Mouse (Mus musculus): ENCODE data around the gene 1810049J17Rik. TPM values are rescaled to one million over a fixed set of nuclear protein-coding genes. Genes with fewer than 3 reads are reported as not detected.

The 1810049J17Rik gene
- polyA plus RNA-seq, 1 experiment from 2014 or later: 1.3 TPM

GRCm38 (mm10) chr15:12341401-12341758 is 19.7 kb upstream of the 1810049J17Rik start:
- Histone ChIP-seq H3K27ac (ENCODE audit: low read depth) (no peak overlapping the region), H3K4me2 (no peak overlapping the region), H3K4me3 (ENCODE audit: low read depth, low read length) (no peak overlapping the region), H3K36me3 (ENCODE audit: insufficient read depth) (peaks cover 32% of the 10 kb centered on the region), H3K27me3 (ENCODE audit: insufficient read depth, low read length) (no peaks in the 10 kb centered on the region), H3K9ac (no peak overlapping the region), H3K4me1 (ENCODE audit: insufficient read depth) (no peaks in the 10 kb centered on the region), H3K9me3 (ENCODE audit: low read depth, low read length) (no peaks in the 10 kb centered on the region)
- peak; percentile 54 for ATAC-seq (ENCODE audit: insufficient read depth)
- no peak for TF ChIP-seq CTCF (IDR thresholded peaks at IDR 0.05; ENCODE audit: low read depth)
- no peak for DNase-seq
- 43% methylated on average over 4 of the region's 4 CpGs for WGBS

- 61% methylated on average over 5 of the region's 5 CpGs for WGBS
- no peak for TF ChIP-seq CTCF (IDR thresholded peaks at IDR 0.05; ENCODE audit: low read depth)
- Histone ChIP-seq H3K9me3 (ENCODE audit: low read depth, low read length) (no peaks in the 10 kb centered on the region), H3K36me3 (ENCODE audit: insufficient read depth) (peaks cover 29% of the 10 kb centered on the region), H3K4me3 (ENCODE audit: low read depth, low read length) (no peak overlapping the region), H3K27ac (ENCODE audit: low read depth) (no peak overlapping the region), H3K9ac (no peak overlapping the region), H3K4me2 (no peak overlapping the region), H3K4me1 (ENCODE audit: insufficient read depth) (no peaks in the 10 kb centered on the region), H3K27me3 (ENCODE audit: insufficient read depth, low read length) (no peaks in the 10 kb centered on the region)
- ATAC-seq (ENCODE audit: insufficient read depth) (no peak), DNase-seq (no peak)
These were observed 19.1 kb upstream of the 1810049J17Rik start for GRCm38 (mm10) chr15:12340536-12341400.

- Histone ChIP-seq H3K4me2 (no peak overlapping the region), H3K9ac (no peak overlapping the region), H3K27me3 (ENCODE audit: insufficient read depth, low read length) (no peaks in the 10 kb centered on the region), H3K36me3 (ENCODE audit: insufficient read depth) (peaks cover 7% of the 10 kb centered on the region), H3K4me3 (ENCODE audit: low read depth, low read length) (no peak overlapping the region), H3K27ac (ENCODE audit: low read depth) (no peak overlapping the region), H3K9me3 (ENCODE audit: low read depth, low read length) (no peaks in the 10 kb centered on the region), H3K4me1 (ENCODE audit: insufficient read depth) (no peaks in the 10 kb centered on the region)
- DNase-seq (no peak), ATAC-seq (ENCODE audit: insufficient read depth) (no peak)
- TF ChIP-seq CTCF (IDR thresholded peaks at IDR 0.05; ENCODE audit: low read depth): no peak
- 79% methylated on average over 3 of the region's 3 CpGs for WGBS
These were observed 16.1 kb upstream of the 1810049J17Rik start for GRCm38 (mm10) chr15:12337779-12338137.

- no peaks in the 10 kb centered on the region for H3K4me1 ChIP-seq (ENCODE audit: insufficient read depth)
- no peak for DNase-seq
- H3K9me3 ChIP-seq (ENCODE audit: low read depth, low read length): no peaks in the 10 kb centered on the region
- H3K27me3 ChIP-seq (ENCODE audit: insufficient read depth, low read length): no peaks in the 10 kb centered on the region
- TF ChIP-seq CTCF (IDR thresholded peaks at IDR 0.05; ENCODE audit: low read depth): no peak
- WGBS: 78% methylated on average over 4 of the region's 4 CpGs
- no peak overlapping the region for H3K9ac ChIP-seq
- no peak overlapping the region for H3K4me3 ChIP-seq (ENCODE audit: low read depth, low read length)
- H3K4me2 ChIP-seq: no peak overlapping the region
- H3K36me3 ChIP-seq (ENCODE audit: insufficient read depth): peaks cover 4% of the 10 kb centered on the region; the same call in 1 of the 2 replicates
- no peak overlapping the region for H3K27ac ChIP-seq (ENCODE audit: low read depth)
- no peak for ATAC-seq (ENCODE audit: insufficient read depth)
These were observed 15.5 kb upstream of the 1810049J17Rik start for GRCm38 (mm10) chr15:12337030-12337778.

GRCm38 (mm10) chr15:12334381-12334780 is 12.7 kb upstream of the 1810049J17Rik start:
- 82% methylated on average over 4 of the region's 4 CpGs for WGBS
- Histone ChIP-seq H3K4me1 (ENCODE audit: insufficient read depth) (no peaks in the 10 kb centered on the region; the same call in 1 of the 2 replicates), H3K27me3 (ENCODE audit: insufficient read depth, low read length) (no peaks in the 10 kb centered on the region), H3K9ac (no peak overlapping the region), H3K4me2 (no peak overlapping the region), H3K36me3 (ENCODE audit: insufficient read depth) (no peaks in the 10 kb centered on the region), H3K4me3 (ENCODE audit: low read depth, low read length) (no peak overlapping the region), H3K9me3 (ENCODE audit: low read depth, low read length) (no peaks in the 10 kb centered on the region), H3K27ac (ENCODE audit: low read depth) (no peak overlapping the region)
- no peak for ATAC-seq (ENCODE audit: insufficient read depth)
- no peak for TF ChIP-seq CTCF (IDR thresholded peaks at IDR 0.05; ENCODE audit: low read depth)
- no peak for DNase-seq

- peak; percentile 58; the same call in 1 of the 2 replicates for ATAC-seq (ENCODE audit: insufficient read depth)
- H3K27me3 ChIP-seq (ENCODE audit: insufficient read depth, low read length): no peaks in the 10 kb centered on the region
- TF ChIP-seq CTCF (IDR thresholded peaks at IDR 0.05; ENCODE audit: low read depth): no peak
- no peak overlapping the region for H3K4me3 ChIP-seq (ENCODE audit: low read depth, low read length)
- no peak overlapping the region for H3K27ac ChIP-seq (ENCODE audit: low read depth)
- H3K36me3 ChIP-seq (ENCODE audit: insufficient read depth): no peaks in the 10 kb centered on the region
- H3K9ac ChIP-seq: no peak overlapping the region
- DNase-seq: peak; percentile 47
- no peak overlapping the region for H3K4me2 ChIP-seq
- WGBS: 24% methylated on average over 1 of the region's 1 CpGs
- H3K9me3 ChIP-seq (ENCODE audit: low read depth, low read length): no peaks in the 10 kb centered on the region
- no peaks in the 10 kb centered on the region; the same call in 1 of the 2 replicates for H3K4me1 ChIP-seq (ENCODE audit: insufficient read depth)
These were observed 9.6 kb upstream of the 1810049J17Rik start for GRCm38 (mm10) chr15:12331300-12331699.

- no peaks in the 10 kb centered on the region; the same call in 1 of the 2 replicates for H3K4me1 ChIP-seq (ENCODE audit: insufficient read depth)
- H3K27ac ChIP-seq (ENCODE audit: low read depth): peak overlapping the region; percentile 21; the same call in 1 of the 2 replicates
- no peak overlapping the region for H3K4me2 ChIP-seq
- TF ChIP-seq CTCF (IDR thresholded peaks at IDR 0.05; ENCODE audit: low read depth): no peak
- H3K9me3 ChIP-seq (ENCODE audit: low read depth, low read length): no peaks in the 10 kb centered on the region
- no peaks in the 10 kb centered on the region for H3K27me3 ChIP-seq (ENCODE audit: insufficient read depth, low read length)
- H3K4me3 ChIP-seq (ENCODE audit: low read depth, low read length): no peak overlapping the region
- no peaks in the 10 kb centered on the region for H3K36me3 ChIP-seq (ENCODE audit: insufficient read depth)
- ATAC-seq (ENCODE audit: insufficient read depth) (no peak), DNase-seq (no peak)
- no peak overlapping the region for H3K9ac ChIP-seq
These were observed 9.2 kb upstream of the 1810049J17Rik start for GRCm38 (mm10) chr15:12330892-12331291.

Data from lung, embryonic 14.5 days (tissue).